Mouse (Mus musculus) embryonic facial prominence, embryonic 14.5 days (tissue): ENCODE results near the gene Vmn1r183. TPM values are rescaled to one million over a fixed set of nuclear protein-coding genes. Genes with fewer than 3 reads are reported as not detected.
"Not testable (repeated sequence)": the region's sequence is repeated elsewhere in the genome, so short reads cannot be mapped to it uniquely, and the experiment has no call there.

Source experiments
- ATAC-seq: fragments of 200-750 bp; cut with Nextera tagmentation; 2 replicates; pipeline ENCODE4 v1.8.0; 2017; ENCODE audit warnings: low read depth, moderate number of reproducible peaks, moderate TSS enrichment
- DNase-seq: peaks from one replicate; pipeline ENCODE4 v3.0.0-alpha.2; 2015; ENCODE audit warnings: low spot score
- H3K27ac ChIP-seq: fragments of 300-500 bp; sonication (generic); replicated peaks from 2 replicates; pipeline ENCODE4 v1.5.1; 2014; ENCODE audit warnings: low read depth, mild to moderate bottlenecking, low read length, moderate library complexity
- H3K27me3 ChIP-seq: fragments of 300-500 bp; sonication (generic); replicated peaks from 2 replicates; pipeline ENCODE4 v1.6.1; 2014; ENCODE audit warnings: low read length; ENCODE audit not compliant: control insufficient read depth, insufficient read depth
- H3K36me3 ChIP-seq: fragments of 300-500 bp; sonication (generic); 2 replicates; pipeline ENCODE4 v1.6.1; 2014; ENCODE audit warnings: low read length, mixed read lengths; ENCODE audit not compliant: control insufficient read depth, insufficient read depth
- H3K4me1 ChIP-seq: fragments of 300-500 bp; sonication (generic); 2 replicates; pipeline ENCODE4 v1.6.1; 2014; ENCODE audit warnings: antibody characterized with exemption, low read length; ENCODE audit not compliant: control insufficient read depth, insufficient read depth
- H3K4me2 ChIP-seq: fragments of 300-500 bp; sonication (generic); 2 replicates; pipeline ENCODE4 v1.6.1; 2014; ENCODE audit warnings: low read depth, mild to moderate bottlenecking, low read length, moderate library complexity, mixed read lengths
- H3K4me3 ChIP-seq: fragments of 300-500 bp; sonication (generic); 2 replicates; pipeline ENCODE4 v1.5.1; 2014; ENCODE audit warnings: low read depth, mild to moderate bottlenecking, low read length
- H3K9ac ChIP-seq: fragments of 300-500 bp; sonication (generic); 2 replicates; pipeline ENCODE4 v1.6.1; 2014; ENCODE audit warnings: low read depth, mild to moderate bottlenecking, low read length, moderate library complexity, mixed read lengths
- H3K9me3 ChIP-seq: fragments of 300-500 bp; sonication (generic); 2 replicates; pipeline ENCODE4 v1.6.1; 2016; ENCODE audit warnings: low read length; ENCODE audit not compliant: control insufficient read depth
- WGBS: fragments of 180-500 bp; shearing (Covaris S2); extraction: QIAGEN DNeasy Blood & Tissue Kit; methylation state at CpG from one replicate; pipeline ENCODE4 v1.1.7; 2014; 5-methylcytosine and 5-hydroxymethylcytosine counted together
- polyA plus RNA-seq: library from polyadenylated mRNA; unstranded; fragments of >200 nt; fragmentation: Nextera tagmentation; extraction: Ambion mirVana; gene quantifications from 2 replicates; pipeline ENCODE4 v1.2.1, GENCODE M21; 2014

Vmn1r183 gene
- polyA plus RNA-seq, result not detected in 2 replicates

DNA sequence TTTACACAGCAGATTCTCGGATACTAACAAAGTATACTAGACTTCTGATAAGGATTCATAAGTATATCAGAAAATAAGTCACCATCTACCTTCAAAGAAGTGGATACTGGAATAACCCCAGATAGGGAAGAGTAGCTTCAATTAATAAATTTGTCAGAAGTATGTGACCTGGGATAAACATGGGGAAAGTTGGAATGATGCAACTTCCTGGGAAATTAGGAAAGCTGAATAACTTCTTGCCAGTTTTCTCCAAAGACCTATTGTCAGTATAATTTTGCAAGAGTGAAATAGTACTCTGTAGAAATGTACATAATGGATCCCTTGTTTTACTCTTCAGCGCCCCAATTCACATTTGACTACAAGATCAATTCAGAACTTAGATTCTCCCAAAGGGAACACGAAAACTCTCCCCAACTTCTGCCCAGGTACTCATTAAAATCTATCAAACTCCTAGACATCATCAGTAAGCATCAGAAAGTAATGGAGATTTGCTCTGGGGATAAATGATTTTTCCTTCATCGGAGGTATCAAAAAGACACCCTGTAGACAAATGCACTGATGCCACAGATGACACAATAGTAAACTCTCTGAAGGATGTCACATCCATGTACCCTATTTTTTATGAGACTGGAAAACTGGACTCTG lies at the start of gene Vmn1r183:
TSS of gene Vmn1r183 (plus strand) at position 595 of the 645 bp plus-strand sequence.
- H3K9me3 ChIP-seq, result no peaks in the 10 kb centered on the region
- H3K27ac ChIP-seq, result no peak within 1 kb of the TSS
- no peak for ATAC-seq

DNA sequence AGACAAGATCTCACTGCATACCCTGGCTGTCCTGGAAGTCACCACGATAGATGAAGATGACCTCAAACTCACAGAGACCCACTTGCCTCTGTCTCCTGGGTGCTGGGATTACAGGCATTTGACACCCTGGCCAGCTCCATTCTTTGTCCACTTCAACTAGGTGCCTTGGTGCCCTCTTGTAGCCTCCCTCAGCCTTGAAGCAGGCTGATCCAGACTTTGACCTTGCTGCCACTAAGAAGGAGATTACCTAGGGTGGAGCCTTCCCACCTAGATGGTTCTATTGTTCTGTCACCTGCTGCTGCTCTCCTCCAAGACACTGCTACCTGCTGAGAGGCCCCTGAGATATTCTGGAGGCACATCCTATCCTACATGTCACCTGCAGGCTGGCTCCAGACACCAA lies 21.4 kb downstream of the Vmn1r183 start:
- H3K9me3 ChIP-seq, H3K36me3 ChIP-seq, H3K4me3 ChIP-seq, H3K4me1 ChIP-seq, DNase-seq, H3K4me2 ChIP-seq, H3K9ac ChIP-seq, ATAC-seq, H3K27ac ChIP-seq, H3K27me3 ChIP-seq: not testable (repeated sequence)
- WGBS, result 53% methylated on average over 1 of the region's 1 CpGs

More for the DNA sequence above, at the start of gene Vmn1r183:
- DNase-seq, result no peak
- Histone ChIP-seq H3K4me3 (no peak within 1 kb of the TSS), H3K4me2 (no peak within 1 kb of the TSS), H3K36me3 (no peaks in the 10 kb centered on the region), H3K27me3 (no peaks in the 10 kb centered on the region), H3K4me1 (no peaks in the 10 kb centered on the region), H3K9ac (no peak within 1 kb of the TSS)
- WGBS, result 80% methylated on average over 4 of the region's 4 CpGs

DNA sequence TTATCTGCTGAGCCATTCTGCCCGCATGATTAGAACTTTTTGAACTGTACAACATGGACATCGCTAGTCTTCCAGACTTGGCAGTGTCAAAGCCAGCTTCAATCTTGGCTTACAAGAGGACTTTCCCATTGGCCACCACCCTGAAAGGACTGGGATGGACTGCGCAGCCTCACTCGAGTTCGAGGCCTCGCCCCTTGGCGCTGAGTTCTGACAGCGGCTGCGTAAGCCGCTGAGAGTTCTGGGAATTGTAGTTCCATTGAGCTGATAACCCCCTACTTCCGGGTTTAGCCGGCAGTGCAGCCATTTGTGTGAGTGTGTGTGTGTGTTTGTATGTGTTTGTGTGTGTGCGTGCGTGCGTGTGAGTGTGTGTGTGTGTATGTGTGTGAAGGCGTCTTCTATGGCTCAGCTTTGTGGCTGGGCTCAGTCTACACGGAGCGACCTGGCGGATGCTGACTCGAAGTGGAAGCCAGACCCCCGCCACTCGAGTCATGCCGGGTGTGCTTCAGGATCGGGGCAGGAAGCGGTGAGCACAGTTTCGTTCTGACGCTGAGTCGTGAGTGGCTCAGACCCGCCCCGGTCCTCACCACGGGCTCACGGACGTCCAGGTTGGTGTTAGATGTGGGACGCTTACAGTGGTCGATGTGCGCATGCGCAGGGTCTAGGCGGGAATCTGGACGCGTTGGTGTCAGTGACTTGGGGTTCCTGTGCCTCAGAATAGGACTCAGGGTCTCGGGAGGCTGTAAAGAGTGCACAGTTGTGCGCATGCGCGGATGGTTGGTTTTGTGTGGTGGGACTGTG lies 28.8 kb downstream of the Vmn1r183 start, which contains the start of gene Zfp180:
TSS of gene Zfp180 (plus strand) at position 291 of the 798 bp plus-strand sequence.
- Histone ChIP-seq H3K4me2 (peak within 1 kb of the TSS; percentile 82), H3K4me3 (peak within 1 kb of the TSS; percentile 62), H3K27me3 (no peaks in the 10 kb centered on the region), H3K9ac (peak within 1 kb of the TSS; percentile 69), H3K9me3 (peaks cover 9% of the 10 kb centered on the region; the same call in 1 of the 2 replicates), H3K4me1 (peaks cover 9% of the 10 kb centered on the region), H3K36me3 (peaks cover 18% of the 10 kb centered on the region), H3K27ac (peak within 1 kb of the TSS; percentile 82)
- ATAC-seq (peak; percentile 98), DNase-seq (peak; percentile 99)
- 23% methylated on average over 44 of the region's 44 CpGs for WGBS

DNA sequence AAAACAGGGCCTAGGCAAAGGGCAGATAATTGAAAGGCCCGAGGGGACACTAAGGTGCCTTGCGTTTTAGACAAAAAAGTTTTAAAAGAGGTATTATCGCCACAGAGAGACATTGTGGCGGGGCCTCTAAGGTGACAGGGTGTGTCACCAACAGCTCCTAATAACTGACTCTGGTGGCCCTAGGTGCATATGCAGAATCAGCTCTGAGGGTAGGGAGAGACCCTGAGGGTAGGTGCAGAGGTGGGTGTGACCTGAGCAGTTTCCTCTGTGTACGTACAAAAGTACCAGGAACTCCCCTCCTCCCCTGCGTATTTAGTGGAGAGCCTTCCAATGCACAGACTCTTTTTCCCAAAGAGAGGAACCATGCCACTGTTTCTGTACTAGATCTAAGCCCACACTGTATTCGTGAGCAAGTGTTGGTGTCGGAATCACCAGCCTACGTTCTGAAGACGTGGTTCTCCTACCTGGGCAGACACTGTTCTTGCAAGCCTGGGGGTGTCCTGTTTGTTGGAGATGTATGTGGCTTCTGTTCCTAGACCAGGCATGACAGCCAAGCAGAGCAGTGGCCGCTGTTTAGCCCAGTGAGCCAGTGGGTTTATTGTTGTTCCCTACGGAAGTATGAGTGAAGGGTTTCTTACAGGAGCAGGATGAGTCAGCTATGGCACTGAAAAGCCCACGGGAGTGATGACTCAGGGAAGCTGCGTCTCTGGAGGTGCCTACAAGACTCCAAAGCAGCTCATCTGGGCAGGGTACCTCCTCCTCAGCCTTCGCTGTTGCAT lies 29.6 kb downstream of the Vmn1r183 start:
- Histone ChIP-seq H3K9ac (peak overlapping the region; percentile 69), H3K4me3 (peak overlapping the region; percentile 62), H3K27ac (peak overlapping the region; percentile 82), H3K9me3 (peaks cover 13% of the 10 kb centered on the region; the same call in 1 of the 2 replicates), H3K4me1 (peaks cover 9% of the 10 kb centered on the region), H3K4me2 (peak overlapping the region; percentile 82), H3K36me3 (peaks cover 26% of the 10 kb centered on the region), H3K27me3 (no peaks in the 10 kb centered on the region)
- DNase-seq (no peak), ATAC-seq (no peak)
- 49% methylated on average over 15 of the region's 15 CpGs for WGBS

DNA sequence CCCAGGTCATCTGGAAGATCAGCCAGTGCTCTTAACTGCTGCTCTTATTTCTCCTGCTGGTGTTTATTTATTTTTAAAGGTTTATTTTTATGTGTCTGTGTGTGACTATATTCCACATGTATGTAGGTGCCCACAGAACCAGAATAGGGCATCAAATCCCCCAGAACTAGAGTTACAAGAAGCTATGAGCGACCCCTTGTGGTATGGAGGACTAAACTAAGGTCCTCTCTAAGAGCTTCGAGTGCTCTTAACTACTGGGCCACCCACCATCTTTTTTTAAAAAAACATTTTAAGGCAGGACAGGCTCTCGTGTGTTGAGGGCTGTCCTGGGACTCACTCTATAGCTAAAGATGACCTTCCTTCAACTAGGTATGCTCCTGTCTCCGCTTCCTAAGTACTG lies 33.8 kb downstream of the Vmn1r183 start:
- H3K4me2 ChIP-seq, result no peak overlapping the region
- 94% methylated on average over 4 of the region's 4 CpGs for WGBS
- peaks cover 28% of the 10 kb centered on the region for H3K9me3 ChIP-seq
- peaks cover 40% of the 10 kb centered on the region for H3K36me3 ChIP-seq
- H3K9ac ChIP-seq, result no peak overlapping the region
- no peak overlapping the region for H3K4me3 ChIP-seq
- ATAC-seq (no peak), DNase-seq (no peak)
- peaks cover 9% of the 10 kb centered on the region for H3K4me1 ChIP-seq
- no peaks in the 10 kb centered on the region for H3K27me3 ChIP-seq
- no peak overlapping the region for H3K27ac ChIP-seq

DNA sequence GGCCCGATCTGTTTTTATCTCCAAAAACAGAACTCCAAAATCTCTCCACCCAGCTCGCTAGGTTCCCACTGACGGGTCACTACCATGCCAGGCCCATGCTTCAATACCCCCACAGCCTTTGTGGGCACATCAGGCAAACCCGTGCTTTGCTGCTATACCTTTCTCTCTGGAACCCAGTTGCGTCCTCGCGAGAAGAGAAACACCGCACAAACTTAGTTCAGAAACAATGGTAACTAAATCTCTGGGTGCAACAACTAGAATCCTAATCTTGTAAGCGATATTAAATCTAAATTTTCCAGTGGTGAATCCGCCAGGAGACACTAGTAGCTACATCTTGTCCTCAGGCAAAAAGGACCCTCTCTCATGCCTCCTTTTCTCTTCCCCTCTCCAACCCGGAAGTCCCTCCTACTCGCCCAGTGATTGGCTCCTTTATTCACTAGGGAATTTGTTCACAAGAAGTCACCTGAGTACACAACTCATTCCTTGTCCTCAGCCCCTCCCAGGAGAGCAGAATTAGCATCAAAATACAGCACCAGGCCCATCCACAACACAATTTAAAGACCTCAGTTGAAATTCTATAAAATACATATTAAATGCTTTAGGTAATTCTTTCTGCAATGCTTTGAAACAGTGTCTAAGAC lies 34.6 kb downstream of the Vmn1r183 start:
- Histone ChIP-seq H3K4me2 (no peak overlapping the region), H3K4me3 (no peak overlapping the region), H3K9ac (no peak overlapping the region), H3K36me3 (peaks cover 40% of the 10 kb centered on the region), H3K9me3 (peaks cover 31% of the 10 kb centered on the region), H3K4me1 (peaks cover 7% of the 10 kb centered on the region), H3K27me3 (no peaks in the 10 kb centered on the region), H3K27ac (no peak overlapping the region)
- ATAC-seq (no peak), DNase-seq (no peak)
- 97% methylated on average over 12 of the region's 12 CpGs for WGBS

DNA sequence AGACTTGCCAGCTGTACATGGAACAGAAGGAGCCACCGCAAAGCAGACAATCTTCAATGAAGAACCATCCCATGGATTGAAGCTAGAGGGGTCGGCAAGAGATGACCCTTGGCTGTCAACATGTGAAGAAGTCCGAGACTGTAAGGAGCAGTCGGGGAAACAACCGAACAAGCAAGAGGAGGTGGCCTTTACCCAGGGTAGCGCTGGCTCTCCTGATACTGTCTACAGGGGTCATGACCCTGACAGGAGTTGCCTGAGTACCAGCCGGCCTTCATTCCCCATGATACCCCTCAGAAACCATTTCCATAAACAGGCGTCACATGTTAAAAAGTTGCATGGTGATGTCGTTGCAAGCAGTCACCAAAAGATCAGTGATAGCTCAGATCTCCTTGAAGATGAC lies 51.3 kb downstream of the Vmn1r183 start:
- Histone ChIP-seq H3K9me3 (peaks cover 86% of the 10 kb centered on the region), H3K4me2 (no peak overlapping the region), H3K27ac (no peak overlapping the region), H3K9ac (no peak overlapping the region), H3K27me3 (no peaks in the 10 kb centered on the region), H3K4me3 (no peak overlapping the region), H3K36me3 (peaks cover 98% of the 10 kb centered on the region), H3K4me1 (no peaks in the 10 kb centered on the region)
- WGBS, result 98% methylated on average over 9 of the region's 9 CpGs
- ATAC-seq (no peak), DNase-seq (no peak)

DNA sequence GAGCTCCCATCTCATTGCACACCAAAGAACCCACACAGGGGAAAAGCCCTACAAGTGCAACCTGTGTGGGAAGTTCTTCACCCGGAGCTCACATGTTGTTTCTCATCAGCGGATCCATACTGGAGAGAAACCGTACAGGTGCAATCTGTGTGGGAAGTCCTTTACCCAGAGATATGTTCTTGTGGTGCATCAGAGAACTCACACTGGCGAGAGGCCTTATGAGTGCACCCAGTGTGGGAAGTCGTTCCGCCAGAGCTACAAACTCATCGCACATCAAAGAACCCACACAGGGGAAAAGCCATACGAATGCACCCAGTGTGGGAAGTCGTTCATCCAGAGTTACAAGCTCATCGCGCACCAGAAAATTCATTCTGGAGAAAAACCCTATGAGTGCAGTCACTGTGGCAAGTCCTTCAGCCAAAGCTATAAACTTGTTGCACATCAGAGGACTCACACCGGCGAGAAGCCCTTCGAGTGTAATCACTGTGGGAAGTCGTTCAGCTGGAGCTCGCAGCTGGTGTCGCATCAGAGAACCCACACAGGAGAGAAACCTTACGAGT lies 52.2 kb downstream of the Vmn1r183 start:
- Histone ChIP-seq H3K4me2 (no peak overlapping the region), H3K4me3 (no peak overlapping the region), H3K27me3 (no peaks in the 10 kb centered on the region), H3K9me3 (peaks cover 91% of the 10 kb centered on the region), H3K4me1 (no peaks in the 10 kb centered on the region), H3K27ac (no peak overlapping the region), H3K9ac (no peak overlapping the region), H3K36me3 (peaks cover 90% of the 10 kb centered on the region)
- WGBS, result 93% methylated on average over 18 of the region's 18 CpGs
- no peak for DNase-seq
- ATAC-seq, result no peak
